Mouse (Mus musculus) layer of hippocampus, adult 9-11 months (tissue): Measurements from ENCODE around the gene Cyp2f2.

Experiments
- DNase-seq: peaks from one replicate; pipeline ENCODE4 v3.0.0; 2022

Cyp2f2 gene

DNA sequence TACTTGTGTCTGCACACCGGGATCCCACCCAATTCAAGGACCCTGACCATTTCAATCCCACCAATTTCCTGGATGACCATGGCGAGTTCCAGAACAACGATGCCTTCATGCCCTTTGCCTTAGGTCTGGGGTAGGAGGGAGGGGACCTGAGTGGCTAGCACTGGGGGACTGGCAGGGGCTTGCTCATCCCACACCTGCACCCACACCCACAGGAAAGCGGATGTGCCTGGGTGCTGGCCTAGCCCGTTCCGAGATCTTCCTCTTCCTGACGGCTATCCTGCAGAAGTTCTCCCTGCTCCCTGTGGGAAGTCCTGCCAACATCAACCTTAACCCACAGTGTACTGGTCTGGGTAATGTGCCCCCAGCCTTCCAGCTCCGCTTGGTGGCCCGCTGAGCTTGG, 38.5 kb downstream of the Cyp2f2 start:
- no peak for DNase-seq

DNA sequence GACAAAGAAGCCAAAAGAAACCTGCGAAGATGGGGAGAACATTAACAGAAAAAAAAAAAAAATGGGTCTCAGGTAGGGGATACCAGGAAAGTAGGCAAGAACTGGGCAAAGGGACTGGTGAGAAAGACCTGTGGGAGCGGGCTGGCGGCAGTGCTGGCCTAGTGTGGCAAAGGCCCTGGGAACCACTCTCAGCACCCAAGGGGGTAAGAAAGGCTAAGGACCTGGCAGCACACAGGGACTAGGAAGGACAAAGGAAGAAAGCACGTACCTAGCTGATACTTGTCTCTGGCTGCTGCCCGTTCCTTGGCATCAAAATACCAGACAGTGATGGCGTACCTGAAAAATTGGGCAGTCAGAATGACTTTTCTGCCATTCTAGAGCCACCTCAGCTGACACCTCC, 39.5 kb downstream of the Cyp2f2 start:
- no peak for DNase-seq

DNA sequence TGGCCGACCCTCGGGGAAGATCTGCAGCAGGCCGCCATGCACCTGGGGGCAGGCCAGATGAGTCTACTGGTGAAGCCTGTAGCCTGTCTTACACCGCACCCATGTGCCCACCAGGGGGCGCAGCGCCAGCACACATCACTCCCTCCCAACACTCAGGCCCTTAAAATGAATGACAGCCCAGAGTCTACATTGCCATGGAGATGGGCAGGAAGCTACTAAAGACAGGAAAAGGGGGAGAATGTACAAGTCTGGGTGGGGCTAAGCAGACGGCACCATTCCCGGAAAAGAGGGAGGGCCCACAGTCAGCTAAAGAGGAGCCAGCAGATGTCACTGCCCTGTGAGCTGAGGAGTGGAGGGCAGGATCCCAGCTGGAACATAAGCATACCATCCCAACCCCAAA, 40.2 kb downstream of the Cyp2f2 start:
- peak; percentile 94 for DNase-seq

DNA sequence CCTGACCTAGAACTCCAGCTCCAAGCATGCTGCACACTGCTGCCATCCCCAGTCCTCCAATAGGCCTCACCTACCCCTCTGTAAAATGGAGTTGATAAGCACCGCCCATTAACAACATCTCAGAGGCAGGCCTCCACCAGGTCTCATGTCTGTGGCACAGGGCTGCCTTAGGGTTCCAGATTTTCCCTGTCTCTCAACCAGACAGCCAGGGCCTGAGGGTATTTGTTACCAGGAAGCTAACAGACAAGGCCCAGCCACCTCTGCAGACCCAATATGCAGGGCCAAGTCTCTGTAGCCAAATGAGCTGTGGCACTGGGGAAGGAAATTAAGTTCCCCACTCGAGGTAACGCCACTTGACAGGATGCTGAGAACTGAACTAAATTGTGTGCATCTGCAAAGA, 41.2 kb downstream of the Cyp2f2 start:
- DNase-seq = no peak

DNA sequence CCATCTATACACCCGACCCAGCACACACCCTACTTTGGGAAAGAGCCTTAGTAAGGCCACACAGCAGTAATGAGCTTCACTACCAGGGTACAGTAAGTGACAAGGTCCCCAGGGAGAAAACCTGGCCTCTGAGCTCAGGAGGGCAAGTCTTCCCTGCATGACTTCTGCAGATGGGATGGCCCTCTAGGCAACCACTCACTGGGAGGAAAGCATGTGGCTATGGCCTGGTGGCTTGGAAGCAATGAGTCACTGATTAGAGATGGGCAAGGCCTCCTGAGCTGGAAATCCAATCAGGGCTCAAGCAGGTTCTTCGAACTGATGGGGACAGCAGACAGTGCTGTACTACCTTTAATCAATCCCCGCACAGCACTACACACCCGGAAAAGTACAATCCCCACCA, 42.0 kb downstream of the Cyp2f2 start:
- DNase-seq = no peak

DNA sequence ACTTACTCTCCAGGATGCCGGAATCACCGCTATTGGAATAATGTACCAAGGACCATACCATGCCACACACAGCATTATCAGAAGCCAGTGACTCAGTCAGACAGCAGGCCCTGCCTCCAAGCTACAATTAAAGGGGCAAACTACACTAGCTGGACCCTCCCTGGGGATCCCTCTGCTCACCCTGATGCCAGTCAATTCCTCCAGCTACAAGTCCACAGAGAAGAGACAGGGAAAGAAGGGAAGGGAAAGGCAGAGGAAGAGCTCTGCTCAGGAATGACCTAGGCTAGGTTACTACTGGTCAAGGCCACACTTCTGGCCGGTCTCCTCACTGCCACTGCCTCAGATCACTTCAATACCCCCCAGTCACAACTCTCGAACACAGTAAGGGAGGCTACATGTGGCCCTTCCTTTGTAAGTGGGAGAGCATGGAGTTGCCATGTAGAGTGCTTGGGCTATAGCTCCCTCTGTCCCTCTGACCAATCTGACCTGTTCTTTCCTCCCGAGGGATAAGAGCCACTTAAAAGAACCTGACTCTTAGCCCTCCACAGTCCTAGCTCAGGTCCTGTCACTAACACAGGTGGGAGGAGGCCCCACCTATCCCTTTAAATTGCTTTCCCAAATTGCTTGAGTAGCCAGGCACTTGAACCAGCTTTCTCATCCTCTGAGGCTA, 43.2 kb downstream of the Cyp2f2 start:
- no peak for DNase-seq

DNA sequence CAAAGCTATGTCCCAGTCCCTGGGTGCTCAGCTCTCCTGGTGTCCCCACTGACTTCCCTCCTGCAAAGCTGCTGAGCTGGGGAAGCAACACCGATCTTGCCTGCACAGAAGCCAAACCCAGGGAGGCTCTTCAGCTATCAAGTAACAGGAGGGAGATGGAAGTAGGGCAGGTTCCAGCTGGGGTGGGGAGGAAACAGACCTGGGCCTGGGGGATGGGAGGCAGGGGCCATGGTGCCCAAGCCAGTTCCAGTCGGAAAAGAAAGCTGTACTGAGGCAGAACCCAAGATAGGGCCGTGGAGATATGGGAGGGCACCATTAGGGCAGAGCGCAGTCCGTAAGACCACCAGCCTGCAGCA, 43.7 kb downstream of the Cyp2f2 start:
- no peak for DNase-seq

DNA sequence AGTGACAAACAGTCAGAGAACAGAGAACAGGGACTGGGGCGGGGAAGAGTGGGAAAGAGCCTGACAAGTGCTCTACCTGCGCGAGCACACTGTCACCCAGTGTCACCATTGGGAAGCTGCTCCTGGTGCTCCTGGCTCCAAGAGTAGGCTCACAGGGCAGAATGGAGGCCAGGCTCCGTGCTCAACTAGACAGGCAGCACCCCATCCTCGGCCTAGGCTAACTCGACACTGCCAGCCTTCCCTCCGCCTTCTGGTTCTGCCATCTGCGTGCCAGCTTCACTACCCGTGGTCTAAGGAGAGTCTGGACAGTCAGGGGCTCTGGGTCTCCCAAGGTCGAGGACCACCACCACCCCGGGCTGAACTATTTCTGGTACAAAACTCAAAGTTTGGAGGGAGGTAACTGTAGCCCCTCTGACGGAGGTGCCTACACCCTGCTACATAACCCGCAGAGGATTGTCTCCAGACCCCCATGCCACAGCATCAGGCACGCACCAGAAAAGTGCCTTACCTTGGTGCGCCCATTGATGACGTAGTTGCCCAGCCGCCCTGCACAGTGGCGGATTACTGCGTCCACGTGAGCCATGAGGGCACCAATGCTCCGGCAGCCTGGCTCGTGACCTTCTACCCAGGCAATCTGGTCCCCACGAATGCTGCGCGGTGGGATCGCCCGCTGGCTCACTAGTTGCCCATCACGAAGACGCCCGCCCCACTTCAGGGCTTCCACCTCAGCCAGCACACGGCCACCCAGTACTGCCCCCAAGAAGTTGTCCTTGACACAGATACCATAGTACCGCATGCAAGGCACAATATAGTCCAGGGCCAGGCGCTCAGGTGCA, 44.6 kb downstream of the Cyp2f2 start:
- DNase-seq = no peak

DNA sequence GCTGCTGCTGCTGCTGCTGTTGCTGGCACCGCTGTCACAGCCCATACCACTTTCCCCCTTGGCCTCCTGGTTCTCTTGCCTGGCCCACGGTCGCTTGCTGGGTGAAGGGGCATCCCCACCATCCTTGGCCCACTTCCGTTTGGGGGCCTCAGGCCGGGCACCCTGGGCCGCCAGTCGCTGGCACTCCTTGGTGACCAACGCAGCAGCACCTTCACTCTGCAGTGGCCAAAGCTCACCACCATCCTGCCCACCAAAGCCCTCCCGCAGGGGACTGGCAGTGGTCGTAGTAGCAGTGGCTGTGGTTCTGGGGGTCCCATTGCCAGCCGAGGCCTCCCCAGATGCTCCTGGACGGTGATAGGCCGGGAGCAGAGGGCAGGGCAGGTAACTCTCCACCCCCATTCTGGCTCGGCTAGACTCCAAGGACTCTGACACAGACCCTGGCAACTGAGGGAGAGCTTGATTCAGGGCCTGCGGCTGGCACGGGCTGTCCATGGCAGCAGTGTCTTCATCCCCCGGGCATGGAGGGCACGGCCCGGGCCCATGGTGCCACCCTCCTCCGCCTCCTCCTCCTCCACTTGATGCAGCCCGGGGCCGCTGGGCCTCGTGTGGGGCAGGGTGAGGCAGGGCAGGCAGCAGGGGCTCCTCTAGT, 45.4 kb downstream of the Cyp2f2 start:
- DNase-seq = peak; percentile 65

DNA sequence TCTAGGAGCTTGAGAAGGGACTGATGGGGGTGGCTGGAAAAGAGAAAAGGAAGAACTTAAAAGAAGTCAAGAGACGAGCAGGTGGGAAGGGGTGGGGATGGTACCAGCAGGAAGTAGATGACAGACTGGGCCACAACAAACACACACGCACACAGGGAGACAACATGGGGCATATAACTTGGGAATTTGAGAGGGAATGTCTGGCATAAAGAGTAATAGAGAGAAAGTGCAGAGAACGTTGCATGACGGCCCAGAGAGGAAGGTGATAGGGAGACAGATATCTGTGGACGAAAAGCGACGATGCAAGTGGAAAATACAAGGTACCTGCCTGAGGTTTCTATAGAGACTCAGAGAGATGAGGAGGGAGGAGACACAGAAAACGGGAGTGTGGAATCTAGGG, 46.0 kb downstream of the Cyp2f2 start:
- no peak for DNase-seq

DNA sequence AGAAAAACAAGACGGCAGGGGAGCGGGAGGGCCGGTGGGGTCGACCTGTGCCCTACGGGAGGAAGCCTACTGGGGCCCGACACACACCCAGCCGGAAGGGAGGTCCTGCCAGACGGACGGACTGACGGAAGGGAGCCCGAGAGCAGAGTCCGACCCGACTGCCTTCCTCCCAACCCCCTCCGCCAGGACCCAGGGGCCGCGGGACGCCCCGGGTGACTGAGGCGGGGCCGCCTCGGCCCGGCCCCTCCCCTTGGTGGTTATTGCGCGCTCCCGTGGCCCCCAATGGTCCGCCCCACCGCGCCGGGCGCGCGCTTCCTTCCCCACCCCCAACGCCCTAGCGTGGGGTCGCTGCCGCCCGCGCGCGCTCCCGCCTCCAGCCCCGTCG, 46.5 kb downstream of the Cyp2f2 start:
- DNase-seq = peak; percentile 83

DNA sequence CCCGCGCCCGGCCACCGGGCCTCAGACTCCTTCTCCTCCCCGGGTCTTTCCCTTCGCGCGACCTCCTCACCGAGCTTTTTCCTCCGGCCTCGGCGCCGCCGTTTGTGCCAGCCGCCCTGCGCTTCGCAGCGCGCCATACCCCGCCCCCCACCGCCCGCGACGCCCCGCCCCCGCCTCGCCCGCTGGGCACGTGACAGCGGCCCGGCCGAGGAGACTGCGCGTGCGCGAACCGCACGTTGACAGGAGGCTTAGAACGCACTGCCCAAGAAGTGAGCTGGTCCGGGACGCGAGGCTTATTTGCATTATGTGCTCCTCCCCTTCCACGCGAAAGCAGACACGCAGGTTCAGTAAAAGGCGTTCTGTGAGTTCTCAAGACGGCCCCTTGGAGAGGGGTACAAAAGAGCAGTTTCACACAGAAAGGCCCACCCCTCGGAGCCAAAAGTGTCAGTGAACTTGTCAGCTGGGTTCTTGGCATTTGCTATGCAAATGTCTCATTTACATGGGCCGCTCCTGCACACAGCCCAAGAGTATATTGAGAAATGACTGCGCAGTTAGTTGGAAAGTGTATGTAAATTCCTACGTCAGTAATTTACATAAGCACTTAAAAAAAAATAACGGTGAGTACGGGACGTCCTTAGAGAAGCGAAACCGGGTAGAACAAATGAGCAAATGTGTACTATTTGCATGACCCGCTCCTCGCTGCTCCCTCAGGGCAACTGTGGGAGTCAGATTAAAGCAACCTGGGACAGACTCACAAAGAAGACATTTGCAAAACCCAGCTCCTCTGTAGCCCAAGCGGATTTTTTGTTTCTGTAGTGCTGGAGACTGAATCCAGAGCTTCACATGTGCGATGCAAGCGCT, 47.1 kb downstream of the Cyp2f2 start, which contains the start of gene Egln2:
TSS of gene Egln2 (minus strand) at position 189 of the 861 bp plus-strand sequence.
- peak; percentile 95 for DNase-seq

DNA sequence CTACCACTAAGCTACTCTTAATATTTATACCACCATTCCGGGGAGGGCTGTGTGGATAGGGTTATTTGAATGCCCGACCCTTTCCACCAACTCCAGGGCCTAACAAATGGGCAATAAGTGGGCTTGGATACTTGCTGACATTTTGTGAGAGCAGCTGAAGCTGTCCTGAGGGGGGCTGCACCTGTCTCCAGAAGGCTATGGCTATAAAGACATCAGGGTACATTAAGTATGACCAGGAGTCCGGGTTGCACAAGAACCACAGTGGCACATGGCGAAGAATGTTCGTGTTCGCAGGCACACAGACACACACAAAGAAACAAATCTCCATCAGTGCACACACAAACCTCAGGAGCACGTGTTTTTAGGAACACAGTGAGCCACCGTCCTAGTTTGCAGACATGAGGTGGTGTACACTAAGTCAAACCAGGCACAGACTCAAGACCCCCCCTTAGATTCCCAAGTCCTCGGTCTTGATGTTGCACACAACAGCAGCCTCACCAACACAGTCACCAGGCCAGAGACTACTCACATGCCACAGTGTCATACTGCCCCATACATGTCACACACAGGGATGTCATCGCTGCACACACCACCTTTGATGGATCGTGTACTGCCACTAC, 47.9 kb downstream of the Cyp2f2 start:
- DNase-seq = no peak

DNA sequence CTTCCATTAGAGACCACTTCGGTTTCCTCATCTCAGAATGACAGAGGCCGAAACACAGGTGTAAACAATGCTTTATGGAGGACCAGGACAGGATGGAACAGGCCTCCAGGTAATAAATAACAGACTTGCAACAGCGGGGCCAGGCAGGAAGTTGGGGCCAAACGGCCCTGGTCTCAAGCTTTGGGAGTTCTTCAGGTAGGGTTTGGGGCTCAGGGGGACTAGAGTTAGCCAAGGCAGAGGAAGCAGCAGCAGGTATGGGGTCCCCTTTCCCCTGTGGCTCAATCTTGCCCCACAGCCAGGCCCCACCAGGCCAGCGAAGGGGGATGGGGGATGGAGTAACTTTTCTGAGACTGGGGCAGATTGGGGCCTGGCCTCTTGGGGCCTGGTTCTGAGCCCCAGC, 48.7 kb downstream of the Cyp2f2 start:
- DNase-seq = no peak

DNA sequence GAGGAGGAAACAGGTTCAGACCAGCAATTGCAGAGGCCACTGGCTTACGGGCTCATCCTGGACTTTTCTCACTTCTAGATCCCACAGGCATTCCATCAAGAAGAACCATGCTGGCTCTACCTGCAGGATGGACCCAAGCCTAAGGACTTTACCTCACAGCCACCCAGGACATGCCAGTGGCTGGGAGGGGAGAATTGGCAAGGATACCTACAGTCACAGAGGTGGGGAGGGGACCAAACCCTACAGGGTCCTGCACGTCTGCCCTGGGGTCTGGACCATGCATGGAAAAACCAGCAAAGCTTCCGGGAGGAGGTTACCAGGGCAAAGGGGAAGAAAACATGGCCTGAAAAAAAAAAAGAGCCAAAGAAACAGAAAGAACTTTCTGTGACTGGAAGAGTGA, 51.3 kb downstream of the Cyp2f2 start:
- no peak for DNase-seq

DNA sequence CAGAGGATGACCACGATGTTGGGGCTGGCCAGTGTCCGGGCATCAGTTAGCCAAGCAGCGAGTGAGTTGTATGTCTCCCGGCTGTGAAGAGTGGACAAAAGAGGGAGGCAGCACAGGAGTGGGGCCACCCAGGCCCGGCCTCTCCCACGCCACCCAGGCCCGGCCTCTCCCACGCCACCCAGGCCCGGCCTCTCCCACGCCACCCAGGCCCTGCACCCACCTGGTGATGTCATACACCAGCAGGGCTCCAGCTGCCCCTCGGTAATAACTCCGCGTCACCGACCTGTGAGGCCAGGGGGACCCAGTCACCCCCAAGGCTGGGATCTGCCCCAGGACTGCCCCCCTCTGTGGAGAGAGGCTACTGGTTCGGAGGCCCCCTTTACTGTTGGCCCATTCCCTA, 54.8 kb downstream of the Cyp2f2 start:
- DNase-seq = no peak

DNA sequence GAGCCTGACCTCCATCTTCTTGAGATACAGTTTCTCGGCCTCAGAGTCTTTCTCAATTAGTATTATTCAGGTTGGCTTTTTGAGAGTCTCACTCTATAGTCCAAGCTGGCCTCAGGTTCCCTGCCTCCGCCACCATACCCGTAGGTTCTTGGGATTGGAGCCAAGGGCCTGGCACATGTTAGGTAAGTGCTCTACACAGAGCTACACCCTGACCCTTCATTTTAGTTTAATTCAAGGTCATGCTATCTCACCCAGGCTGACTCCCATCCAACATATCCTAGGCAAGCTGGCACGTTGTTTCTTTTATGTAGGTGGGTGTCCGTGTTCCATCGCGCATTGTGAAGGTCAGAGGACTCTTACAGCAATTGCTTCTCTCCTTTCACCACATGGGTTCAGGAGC, 55.2 kb downstream of the Cyp2f2 start:
- DNase-seq = no peak

DNA sequence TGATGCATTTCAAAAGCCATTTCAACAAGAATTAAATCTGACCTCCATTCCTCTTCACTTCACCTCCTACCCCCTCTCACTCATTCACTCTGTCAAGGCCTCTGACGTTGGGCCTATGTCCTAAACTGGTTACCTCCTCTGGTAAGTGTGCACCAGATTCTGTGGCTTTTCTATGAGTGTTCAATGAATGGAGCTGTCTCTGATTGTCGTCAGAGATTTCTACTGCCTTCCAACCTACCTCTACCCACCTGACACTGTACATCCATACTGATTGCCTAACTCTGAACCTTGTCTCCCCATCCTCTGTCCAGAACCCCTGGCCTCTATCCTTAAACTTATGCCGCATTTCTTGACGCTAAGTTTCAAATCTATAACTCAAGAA, 58.2 kb downstream of the Cyp2f2 start:
- no peak for DNase-seq

DNA sequence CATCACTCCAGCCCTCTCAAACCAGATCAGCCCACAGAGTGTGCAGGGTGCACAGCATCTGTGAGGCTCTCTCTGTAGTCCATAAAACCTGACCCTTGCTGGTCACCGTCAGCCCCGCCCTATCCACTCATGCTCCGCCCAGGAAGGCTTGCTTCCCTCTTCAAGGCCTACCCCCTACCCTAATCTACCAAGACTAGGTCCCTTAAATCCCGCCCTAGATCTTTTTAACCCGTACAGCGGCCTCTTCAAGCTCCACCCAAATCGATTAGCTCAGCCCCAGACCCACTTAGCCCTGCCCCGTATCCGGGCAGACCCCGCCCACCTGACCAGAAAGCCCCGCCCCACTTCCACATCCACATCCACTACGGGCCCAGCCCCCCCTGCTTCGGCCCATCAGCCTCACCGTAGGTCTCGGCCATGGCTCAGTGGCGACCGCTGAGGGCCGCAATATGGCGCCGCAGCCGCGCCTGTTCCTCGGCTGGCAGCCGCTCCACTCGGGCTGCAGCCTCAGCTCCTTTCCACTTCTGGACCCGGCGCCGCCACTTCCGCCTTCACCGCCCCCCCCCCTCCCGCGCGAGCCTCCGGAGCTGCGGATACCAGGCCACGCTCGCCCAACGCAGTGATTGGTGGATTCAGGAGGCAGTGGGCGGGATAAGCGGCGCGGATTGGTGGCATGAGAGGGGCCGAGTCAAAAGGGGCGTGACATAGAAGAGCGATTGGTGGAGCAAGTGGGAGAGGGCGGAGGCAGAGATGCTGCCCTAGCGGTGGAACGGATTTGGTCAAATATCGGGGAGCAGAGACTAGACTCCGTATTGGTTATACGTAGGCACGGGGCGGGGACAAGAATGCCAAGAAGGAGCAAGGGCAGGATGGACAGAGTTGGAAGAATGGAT, 58.9 kb downstream of the Cyp2f2 start, which contains the start of gene Rab4b:
TSS of gene Rab4b (minus strand) at position 573 of the 893 bp plus-strand sequence.
- DNase-seq = peak; percentile 100

DNA sequence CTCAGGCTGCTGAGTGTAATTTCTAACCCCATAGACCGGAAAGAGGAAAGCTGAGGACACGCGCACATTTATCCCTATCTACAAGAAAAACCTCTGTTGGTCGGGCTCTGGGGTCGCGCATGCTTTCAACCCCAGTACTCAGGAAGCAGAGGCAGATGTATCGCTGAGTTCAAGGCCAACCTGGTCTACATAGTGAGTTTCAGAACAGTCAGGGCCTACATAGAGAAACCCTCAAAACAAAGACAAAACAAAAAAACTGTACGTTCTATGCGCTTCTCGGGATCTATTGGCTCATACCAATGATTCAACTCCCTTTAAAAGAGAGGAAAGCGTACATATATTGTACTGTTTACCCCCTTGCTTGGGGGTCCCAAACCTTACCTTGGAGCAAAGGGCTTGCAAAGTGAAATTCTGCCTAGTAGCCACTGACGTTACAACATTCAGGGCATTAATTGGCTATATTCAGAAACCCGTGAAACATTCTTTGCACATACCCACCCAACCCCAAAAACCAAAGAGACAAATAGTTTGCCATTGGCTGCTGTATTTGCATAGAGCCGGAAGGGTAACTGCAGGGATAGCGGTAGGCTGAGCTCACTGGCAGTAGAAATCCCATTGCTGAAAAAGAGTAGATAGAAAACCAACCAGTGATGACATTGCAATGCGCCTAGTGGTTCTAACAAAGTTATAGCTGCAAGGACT, 59.7 kb downstream of the Cyp2f2 start:
- DNase-seq = no peak

DNA sequence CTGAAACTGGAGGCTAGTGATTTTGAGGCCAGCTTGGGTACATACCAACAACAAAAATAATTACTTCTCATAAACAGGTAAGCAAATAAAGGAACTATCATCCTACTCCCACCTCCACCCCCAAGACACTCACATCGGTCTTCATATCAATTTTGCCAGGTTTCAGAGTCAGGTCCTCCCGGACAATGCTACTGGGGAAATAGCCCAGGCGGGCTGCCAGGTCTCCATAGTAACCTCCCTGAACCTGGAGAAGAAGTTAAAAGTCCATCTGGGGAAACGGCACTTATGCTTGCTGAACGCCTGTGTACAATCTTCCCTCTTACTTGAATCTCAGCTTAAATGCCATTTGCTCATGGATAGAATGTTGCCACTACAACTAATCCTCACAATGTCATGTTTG, 60.3 kb downstream of the Cyp2f2 start:
- DNase-seq = no peak
